Mouse (Mus musculus): ENCODE data around the gene Orai3.
"Not testable (repeated sequence)": the region's sequence is repeated elsewhere in the genome, so short reads cannot be mapped to it uniquely, and the experiment has no call there.

Gene Orai3

GRCm38 (mm10) chr7:127769651-127770038 lies at the start of gene Orai3:
Gene Orai3 (plus strand): TSS chr7:127769815.
- DNase-seq: peak; percentile 94

- DNase-seq: no peak
These were observed 44.1 kb upstream of the Orai3 start for GRCm38 (mm10) chr7:127725490-127725889.

- no peak for DNase-seq
These were observed 43.7 kb upstream of the Orai3 start for GRCm38 (mm10) chr7:127725924-127726323.

GRCm38 (mm10) chr7:127727898-127728297 lies 41.7 kb upstream of the Orai3 start:
- DNase-seq: no peak

GRCm38 (mm10) chr7:127730170-127730569 lies 39.4 kb upstream of the Orai3 start:
- no peak for DNase-seq

- DNase-seq: not testable (repeated sequence)
These were observed 37.5 kb upstream of the Orai3 start, which contains the start of gene Ctf2 for GRCm38 (mm10) chr7:127732066-127732465. Gene Ctf2 (minus strand): TSS chr7:127732166.

GRCm38 (mm10) chr7:127744366-127745045 lies 25.1 kb upstream of the Orai3 start, which contains the start of gene Fbxl19:
Gene Fbxl19 (plus strand): TSS chr7:127744543.
- peak; percentile 82 for DNase-seq

GRCm38 (mm10) chr7:127745251-127745651 lies 24.4 kb upstream of the Orai3 start:
- peak; percentile 95 for DNase-seq

- peak; percentile 99 for DNase-seq
These were observed 23.7 kb upstream of the Orai3 start for GRCm38 (mm10) chr7:127745652-127746493.

GRCm38 (mm10) chr7:127746494-127747491 lies 22.8 kb upstream of the Orai3 start:
- peak; percentile 32 for DNase-seq

- DNase-seq: no peak
These were observed 21.9 kb upstream of the Orai3 start for GRCm38 (mm10) chr7:127747559-127748234.

GRCm38 (mm10) chr7:127748235-127748560 lies 21.4 kb upstream of the Orai3 start:
- no peak for DNase-seq

GRCm38 (mm10) chr7:127750131-127751127 lies 19.2 kb upstream of the Orai3 start:
- peak; percentile 42 for DNase-seq

- DNase-seq: no peak
These were observed 18.0 kb upstream of the Orai3 start for GRCm38 (mm10) chr7:127751619-127752018.

- no peak for DNase-seq
These were observed 17.5 kb upstream of the Orai3 start for GRCm38 (mm10) chr7:127752069-127752468.

- no peak for DNase-seq
These were observed 16.5 kb upstream of the Orai3 start for GRCm38 (mm10) chr7:127753158-127753557.

GRCm38 (mm10) chr7:127753741-127754140 lies 15.9 kb upstream of the Orai3 start:
- no peak for DNase-seq

GRCm38 (mm10) chr7:127759716-127760115 lies 9.9 kb upstream of the Orai3 start:
- no peak for DNase-seq

- no peak for DNase-seq
These were observed 9.1 kb upstream of the Orai3 start for GRCm38 (mm10) chr7:127760478-127760877.

GRCm38 (mm10) chr7:127761026-127761425 lies 8.6 kb upstream of the Orai3 start:
- peak; percentile 80 for DNase-seq

- DNase-seq: no peak
These were observed 6.0 kb upstream of the Orai3 start for GRCm38 (mm10) chr7:127763642-127764041.

Data from kidney, postnatal 14 days (tissue).